Mouse (Mus musculus) testis, adult 2 months (tissue): ENCODE measurements around the gene Rxrg. TPM values are rescaled to one million over a fixed set of nuclear protein-coding genes. Genes with fewer than 3 reads are reported as not detected.

Experiments
- H3K27ac ChIP-seq: fragments of 200-500 bp; 2 replicates; pipeline ENCODE4 v1.5.1; 2012; ENCODE audit warnings: low read depth, low read length; ENCODE audit not compliant: control insufficient read depth, insufficient read depth
- H3K27me3 ChIP-seq: fragments of 200-500 bp; 2 replicates; pipeline ENCODE4 v1.6.1; 2012; ENCODE audit warnings: mild to moderate bottlenecking, low read length, moderate library complexity; ENCODE audit not compliant: control insufficient read depth, insufficient read depth
- H3K36me3 ChIP-seq: fragments of 200-500 bp; 2 replicates; pipeline ENCODE4 v1.6.1; 2012; ENCODE audit warnings: mild to moderate bottlenecking, low read length; ENCODE audit not compliant: control insufficient read depth, insufficient read depth
- H3K4me1 ChIP-seq: fragments of 200-500 bp; 2 replicates; pipeline ENCODE4 v1.6.1; 2012; ENCODE audit warnings: low read length; ENCODE audit not compliant: control insufficient read depth, insufficient read depth
- H3K4me3 ChIP-seq: fragments of 200-500 bp; 2 replicates; pipeline ENCODE4 v1.5.1; 2012; ENCODE audit warnings: low read depth, mild to moderate bottlenecking, low read length, moderate library complexity, mixed read lengths; ENCODE audit not compliant: control insufficient read depth
- CTCF ChIP-seq: fragments of 200-500 bp; IDR thresholded peaks from 2 replicates; pipeline ENCODE4 v1.5.1; 2012; ENCODE audit warnings: low read depth, mild to moderate bottlenecking, inconsistent platforms, low read length, moderate library complexity; ENCODE audit not compliant: control insufficient read depth, insufficient read depth, insufficient replicate concordance
- POLR2A ChIP-seq: fragments of 200-500 bp; IDR thresholded peaks from 2 replicates; pipeline ENCODE4 v1.6.1; 2012; ENCODE audit warnings: low read depth, mild to moderate bottlenecking, inconsistent platforms, low read length, moderate library complexity; ENCODE audit not compliant: control insufficient read depth
- polyA plus RNA-seq: library from polyadenylated mRNA; depleted of rRNA; stranded (reverse); fragments of >200 nt; gene quantifications from 2 replicates; pipeline ENCODE4 v1.2.3, GENCODE M21; 2012; rRNA removed

Rxrg gene
- polyA plus RNA-seq, 1 experiment = 1.8 TPM

GRCm38 (mm10) chr1:167669796-167670195 is 71.6 kb downstream of the Rxrg start:
- H3K27me3 ChIP-seq = no peaks in the 10 kb centered on the region; the same call in 1 of the 2 replicates
- peaks cover 4% of the 10 kb centered on the region for H3K4me1 ChIP-seq
- no peak overlapping the region for H3K27ac ChIP-seq
- H3K36me3 ChIP-seq = no peaks in the 10 kb centered on the region
- no peak overlapping the region for H3K4me3 ChIP-seq
- TF ChIP-seq POLR2A = no peak
- TF ChIP-seq CTCF = peak; percentile 97

GRCm38 (mm10) chr1:167672433-167672987 is 74.3 kb downstream of the Rxrg start:
- H3K36me3 ChIP-seq = no peaks in the 10 kb centered on the region
- H3K27ac ChIP-seq = no peak overlapping the region
- peaks cover 4% of the 10 kb centered on the region for H3K4me1 ChIP-seq
- no peak overlapping the region for H3K4me3 ChIP-seq
- H3K27me3 ChIP-seq = no peaks in the 10 kb centered on the region; the same call in 1 of the 2 replicates
- TF ChIP-seq POLR2A = no peak
- no peak for TF ChIP-seq CTCF

DNA sequence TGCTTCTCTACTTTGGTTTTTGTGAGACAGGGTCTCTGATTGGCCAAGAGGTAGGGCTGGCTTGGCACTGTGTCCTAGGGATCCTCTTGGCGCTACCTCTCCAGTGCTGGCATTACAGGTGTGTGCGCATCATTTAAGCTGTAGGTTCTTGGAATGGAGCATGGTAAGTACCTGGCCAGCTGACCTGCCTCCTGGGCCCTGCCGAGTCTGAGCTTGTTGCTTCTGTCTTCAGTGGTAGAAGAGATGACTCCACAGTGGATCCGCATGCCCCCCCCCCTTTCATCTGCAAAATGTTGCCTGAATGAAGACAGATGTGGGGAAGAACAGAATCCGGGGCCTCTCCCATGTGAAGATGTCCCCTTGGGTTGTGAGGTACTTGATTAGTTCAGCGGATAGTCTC is 80.9 kb downstream of the Rxrg start:
- TF ChIP-seq CTCF = no peak
- no peak for TF ChIP-seq POLR2A
- no peaks in the 10 kb centered on the region for H3K4me1 ChIP-seq
- no peak overlapping the region for H3K27ac ChIP-seq

DNA sequence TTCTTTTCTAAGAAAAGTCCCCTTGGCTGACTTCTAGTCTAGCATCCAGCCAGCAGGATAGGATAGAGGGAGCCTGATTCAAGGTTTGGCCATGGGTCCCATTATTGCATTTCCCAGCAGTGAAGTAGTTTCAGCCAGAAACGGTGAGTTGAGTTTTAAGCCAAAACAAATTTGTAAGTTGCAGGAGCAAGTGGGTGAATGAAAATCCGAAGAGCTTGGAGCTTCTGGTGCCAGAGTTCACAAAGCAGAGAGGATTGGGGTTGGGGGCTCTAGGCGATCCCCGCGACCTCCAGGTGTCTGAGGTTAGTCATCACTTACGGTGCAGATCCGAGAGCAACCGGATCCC is 89.8 kb downstream of the Rxrg start:
- Histone ChIP-seq H3K4me1 (no peaks in the 10 kb centered on the region; the same call in 1 of the 2 replicates), H3K27me3 (peaks cover 2% of the 10 kb centered on the region; the same call in 1 of the 2 replicates), H3K4me3 (no peak overlapping the region), H3K27ac (no peak overlapping the region), H3K36me3 (no peaks in the 10 kb centered on the region)
- TF ChIP-seq CTCF (no peak), POLR2A (no peak)

More for the DNA sequence above, 80.9 kb downstream of the Rxrg start:
- Histone ChIP-seq H3K36me3 (no peaks in the 10 kb centered on the region), H3K4me3 (no peak overlapping the region), H3K27me3 (no peaks in the 10 kb centered on the region)

DNA sequence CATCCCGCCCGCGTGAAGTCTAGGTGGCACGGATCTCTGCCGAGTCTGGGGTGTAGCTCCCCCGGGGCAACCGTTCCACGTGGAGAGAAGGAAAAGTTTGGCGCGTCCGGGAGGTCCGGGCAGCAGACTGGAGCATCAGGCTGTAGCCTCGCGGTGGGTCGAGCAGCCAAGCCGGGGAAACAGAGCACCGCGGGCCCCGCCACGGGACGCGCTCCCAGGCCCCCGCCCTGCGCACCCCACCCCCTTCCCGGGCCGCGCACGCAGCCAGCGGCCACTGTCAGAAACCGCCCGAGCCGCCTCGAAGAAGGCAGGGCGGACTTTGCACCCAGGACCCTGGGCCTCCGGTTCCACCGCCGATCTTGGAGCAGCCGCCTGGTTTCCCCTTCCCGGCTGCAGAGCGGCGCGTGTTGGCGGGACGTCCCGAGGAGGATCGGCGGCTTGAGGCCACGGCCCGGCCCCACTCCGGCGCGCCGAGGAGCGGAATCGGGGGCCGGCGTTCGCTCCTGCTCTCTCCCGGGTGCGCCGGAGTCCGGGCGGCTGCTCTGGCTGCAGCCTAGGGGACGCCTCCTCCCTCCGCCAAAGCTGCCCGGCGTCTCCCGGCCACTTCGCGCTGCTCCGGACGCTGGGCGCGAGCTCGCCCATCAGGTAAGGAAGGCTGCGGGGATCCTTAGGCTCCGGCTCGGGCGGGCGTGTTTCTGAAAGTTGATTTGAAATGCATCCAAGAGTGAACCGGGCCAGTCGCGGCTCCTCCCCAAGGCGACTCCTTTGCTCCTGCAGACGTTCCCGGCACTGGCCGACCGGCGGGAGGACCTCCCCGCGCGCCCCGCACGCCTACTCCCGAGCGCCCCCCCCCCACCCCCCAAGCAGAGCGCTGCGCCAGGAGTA is 90.4 kb downstream of the Rxrg start:
- no peaks in the 10 kb centered on the region; the same call in 1 of the 2 replicates for H3K4me1 ChIP-seq
- H3K36me3 ChIP-seq = no peaks in the 10 kb centered on the region
- H3K27me3 ChIP-seq = peaks cover 2% of the 10 kb centered on the region; the same call in 1 of the 2 replicates
- peak overlapping the region; percentile 57 for H3K4me3 ChIP-seq
- TF ChIP-seq POLR2A (no peak), CTCF (no peak)
- H3K27ac ChIP-seq = no peak overlapping the region

DNA sequence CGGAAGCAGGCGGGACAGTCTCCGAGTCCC is 90.9 kb downstream of the Rxrg start, which contains the start of gene Lmx1a:
Gene Lmx1a (plus strand): TSS at position 6 of the 30 bp plus-strand sequence.
- TF ChIP-seq CTCF = no peak
- TF ChIP-seq POLR2A = no peak
- Histone ChIP-seq H3K4me1 (no peaks in the 10 kb centered on the region; the same call in 1 of the 2 replicates), H3K27ac (no peak within 1 kb of the TSS), H3K36me3 (no peaks in the 10 kb centered on the region), H3K4me3 (peak within 1 kb of the TSS; percentile 57), H3K27me3 (peaks cover 2% of the 10 kb centered on the region; the same call in 1 of the 2 replicates)

Other genes starting within 250 kb of the Rxrg start
- 30.8 and 33.6 TPM in 2 replicates for gene Aldh9a1, start 248.4 kb upstream of the Rxrg start, polyA plus RNA-seq
- gene Mgst3, start 204.5 kb upstream of the Rxrg start, polyA plus RNA-seq = 16.5 and 18.9 TPM in 2 replicates
- 60.6 and 74.8 TPM in 2 replicates for gene Lrrc52, start 131.6 kb upstream of the Rxrg start, polyA plus RNA-seq
- gene Lmx1a, start 90.9 kb downstream of the Rxrg start, polyA plus RNA-seq = 0.06 TPM in 1 of 2 replicates, not detected in the other